ENCODE assay signal across 8 mouse cellular contexts in the genomic region with DNA sequence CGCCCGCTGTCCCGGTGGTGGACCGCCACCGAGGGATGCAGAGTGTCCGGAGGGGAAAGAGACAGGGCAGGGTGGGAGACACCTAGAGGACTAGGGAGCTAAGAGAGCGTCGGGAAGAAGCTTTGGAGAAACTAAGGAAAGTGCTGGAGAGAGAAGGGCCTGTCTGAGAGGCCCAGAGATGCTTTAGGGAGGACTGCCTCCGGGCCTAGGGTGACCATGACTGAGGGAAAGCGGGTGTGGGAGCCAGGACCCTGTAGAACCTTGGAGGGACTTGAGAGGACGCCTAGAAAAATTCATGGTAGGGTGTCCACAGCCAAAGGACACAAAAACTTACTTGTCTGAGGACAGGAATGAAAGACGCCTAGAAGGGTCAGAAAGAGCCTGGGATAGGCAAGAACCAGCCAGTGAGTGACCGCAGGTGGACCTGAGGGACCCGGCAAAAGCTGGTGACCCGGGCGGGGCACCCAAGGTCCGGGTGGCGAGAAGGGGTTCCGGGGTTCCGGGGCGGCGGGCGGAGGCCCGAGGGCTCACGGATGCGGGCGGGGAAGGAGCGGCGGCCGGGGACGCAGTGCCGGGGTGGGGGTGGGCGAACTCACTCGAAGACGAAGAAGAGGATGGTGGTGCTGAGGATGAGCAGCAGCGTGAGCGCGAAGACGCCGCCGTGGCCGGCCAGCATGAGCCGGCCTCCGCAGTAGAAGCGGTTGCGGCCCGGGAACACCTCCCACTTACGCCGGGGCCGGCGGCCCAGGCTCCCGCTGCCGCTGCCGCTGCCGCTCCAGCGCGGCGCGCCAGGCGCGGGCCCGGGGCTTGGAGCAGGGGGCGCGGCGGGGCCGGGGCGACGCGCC. TPM values are rescaled to one million over a fixed set of nuclear protein-coding genes. Genes with fewer than 3 reads are reported as not detected.
A peak's percentile ranks its signal among the peaks of the same experiment; 100 is the strongest.
DNase-seq lines count a peak whose midpoint lies in the region; ATAC-seq and TF ChIP-seq lines count a peak whose summit lies in the region.

No protein-coding gene starts in this region.

- WGBS in cerebellum, adult 2 months: 2% methylated on average over 69 of the region's 69 CpGs
- WGBS in intestine, embryonic 14.5 days: 3% methylated on average over 52 of the region's 69 CpGs

- DNase-seq in cerebellum, adult 2 months: peak; percentile 52 to 77
- DNase-seq in cerebellum, postnatal 14 days: no peak
- no peak for DNase-seq in testis, postnatal 10 days (ENCODE audit: low spot score)
- peak; percentile 78 for DNase-seq in intestine, embryonic 14.5 days (ENCODE audit: low spot score)
- DNase-seq in thymus, postnatal 36 days: peak; percentile 68 to 70

- peak overlapping the region; percentile 88 for H3K4me2 ChIP-seq in intestine, embryonic 14.5 days (ENCODE audit: low read length)

- ATAC-seq in erythroid progenitor cell, adult 5-6 weeks (replicated peaks; ENCODE audit: low FRiP score, poor library complexity, severe bottlenecking): peak; percentile 51
- peak; percentile 59 for ATAC-seq in intestine, embryonic 14.5 days (replicated peaks; ENCODE audit: low FRiP score, low TSS enrichment, low read depth)
- 0 out of 2 replicates have a peak, but pooled peaks have one; percentile 4 for ATAC-seq in megakaryocyte-erythroid progenitor cell, adult 5-6 weeks (replicated peaks; ENCODE audit: low FRiP score, low TSS enrichment, poor library complexity, severe bottlenecking)

- peaks cover 18% of the 10 kb centered on the region for H3K4me1 ChIP-seq in cerebellum, adult 2 months (ENCODE audit: control insufficient read depth, insufficient read depth, low read length)
- peaks cover 11% of the 10 kb centered on the region for H3K4me1 ChIP-seq in testis, adult 2 months (ENCODE audit: control insufficient read depth, insufficient read depth, low read length)
- H3K4me1 ChIP-seq in intestine, embryonic 14.5 days (replicated peaks; ENCODE audit: control insufficient read depth, insufficient read depth, low read length): peaks cover 9% of the 10 kb centered on the region

- H3K36me3 ChIP-seq in testis, adult 2 months (ENCODE audit: control insufficient read depth, insufficient read depth, low read length): no peaks in the 10 kb centered on the region
- H3K36me3 ChIP-seq in intestine, embryonic 14.5 days (ENCODE audit: control insufficient read depth, insufficient read depth, low read length): no peaks in the 10 kb centered on the region

- H3K9ac ChIP-seq in intestine, embryonic 14.5 days (ENCODE audit: low read length): peak overlapping the region; percentile 88

- peak overlapping the region; percentile 55; the same call in 1 of the 2 replicates for H3K27ac ChIP-seq in cerebellum, adult 2 months (ENCODE audit: insufficient read depth, low read length)
- H3K27ac ChIP-seq in testis, adult 2 months (ENCODE audit: control insufficient read depth, insufficient read depth, low read depth, low read length): 0 out of 2 replicates have a peak overlapping the region, but pooled peaks have one; percentile 60
- peak overlapping the region; percentile 54 for H3K27ac ChIP-seq in intestine, embryonic 14.5 days (ENCODE audit: low read depth)

- no peaks in the 10 kb centered on the region for H3K9me3 ChIP-seq in intestine, embryonic 14.5 days (ENCODE audit: control insufficient read depth, low read length)

- peak overlapping the region; percentile 83 for H3K4me3 ChIP-seq in cerebellum, adult 2 months (replicated peaks; ENCODE audit: insufficient read depth, low read depth, low read length)
- peak overlapping the region; percentile 83 for H3K4me3 ChIP-seq in testis, adult 2 months (ENCODE audit: control insufficient read depth, low read depth, low read length)
- H3K4me3 ChIP-seq in intestine, embryonic 14.5 days (ENCODE audit: low read depth, low read length): peak overlapping the region; percentile 74

- no peak for TF ChIP-seq CTCF in cerebellum, adult 2 months (IDR thresholded peaks at IDR 0.05; ENCODE audit: borderline replicate concordance, insufficient read depth, low read depth, low read length)
- TF ChIP-seq CTCF in testis, adult 2 months (IDR thresholded peaks at IDR 0.05; ENCODE audit: control insufficient read depth, insufficient read depth, insufficient replicate concordance, low read depth, low read length): no peak

- no peaks in the 10 kb centered on the region for H3K27me3 ChIP-seq in cerebellum, adult 2 months (ENCODE audit: control insufficient read depth, insufficient read depth, low read length)
- H3K27me3 ChIP-seq in testis, adult 2 months (ENCODE audit: control insufficient read depth, insufficient read depth, low read length): peaks cover 5% of the 10 kb centered on the region; the same call in 1 of the 2 replicates
- H3K27me3 ChIP-seq in intestine, embryonic 14.5 days (replicated peaks; ENCODE audit: control insufficient read depth, insufficient read depth, low read length): no peaks in the 10 kb centered on the region

- TF ChIP-seq POLR2A in cerebellum, adult 2 months (IDR thresholded peaks at IDR 0.05; ENCODE audit: borderline replicate concordance, insufficient read depth, low read length): no peak
- no peak for TF ChIP-seq POLR2A in testis, adult 2 months (IDR thresholded peaks at IDR 0.05; ENCODE audit: control insufficient read depth, low read depth, low read length)

RNA-seq across cellular contexts. Expression of gene Zdhhc18, which starts 17.2 kb away (rescaled TPM):
- polyA plus RNA-seq in cerebellum, adult 2 months (2012; rRNA removed): 51.8 and 58.7 TPM in 2 replicates
- 4.2 and 4.5 TPM in 2 replicates for polyA plus RNA-seq in testis, adult 2 months (2012; rRNA removed)
- total RNA-seq in erythroid progenitor cell, adult 5-6 weeks (2015; ENCODE audit: low replicate concordance): 8.3 and 19.3 TPM in 2 replicates
- total RNA-seq in erythroid progenitor cell, adult 5-6 weeks (2017; ENCODE audit: low replicate concordance): 3.9 and 11.2 TPM in 2 replicates
- polyA plus RNA-seq in intestine, embryonic 14.5 days (2014; fragmentation: Nextera tagmentation; extraction: Ambion mirVana): 1.9 and 2.2 TPM in 2 replicates
- total RNA-seq in megakaryocyte-erythroid progenitor cell, adult 5-6 weeks (2014; fragmentation: Nextera tagmentation): 16.2 and 24.1 TPM in 2 replicates
- total RNA-seq in megakaryocyte-erythroid progenitor cell, adult 5-6 weeks (2017): 5.0 and 8.1 TPM in 2 replicates

RNA-seq across cellular contexts. Expression of gene Sfn, which starts 30.7 kb away (rescaled TPM):
- 4.2 and 4.8 TPM in 2 replicates for polyA plus RNA-seq in cerebellum, adult 2 months (2012; rRNA removed)
- polyA plus RNA-seq in testis, adult 2 months (2012; rRNA removed): 0.81 and 1.1 TPM in 2 replicates
- total RNA-seq in erythroid progenitor cell, adult 5-6 weeks (2015; ENCODE audit: low replicate concordance): 2.9 TPM in 1 of 2 replicates, not detected in the other
- 0.64 TPM in 1 of 2 replicates, not detected in the other for total RNA-seq in erythroid progenitor cell, adult 5-6 weeks (2017; ENCODE audit: low replicate concordance)
- polyA plus RNA-seq in intestine, embryonic 14.5 days (2014; fragmentation: Nextera tagmentation; extraction: Ambion mirVana): 39.2 and 42.7 TPM in 2 replicates
- total RNA-seq in megakaryocyte-erythroid progenitor cell, adult 5-6 weeks (2014; fragmentation: Nextera tagmentation): 1.7 and 2.7 TPM in 2 replicates
- total RNA-seq in megakaryocyte-erythroid progenitor cell, adult 5-6 weeks (2017): 1.3 and 2.0 TPM in 2 replicates

RNA-seq across cellular contexts. Expression of gene Pigv, which starts 39.7 kb away (rescaled TPM):
- polyA plus RNA-seq in cerebellum, adult 2 months (2012; rRNA removed): 10.8 and 11.1 TPM in 2 replicates
- polyA plus RNA-seq in testis, adult 2 months (2012; rRNA removed): 8.7 and 8.9 TPM in 2 replicates
- 1.3 and 4.0 TPM in 2 replicates for total RNA-seq in erythroid progenitor cell, adult 5-6 weeks (2015; ENCODE audit: low replicate concordance)
- total RNA-seq in erythroid progenitor cell, adult 5-6 weeks (2017; ENCODE audit: low replicate concordance): 2.7 and 3.2 TPM in 2 replicates
- polyA plus RNA-seq in intestine, embryonic 14.5 days (2014; fragmentation: Nextera tagmentation; extraction: Ambion mirVana): 13.3 and 14.4 TPM in 2 replicates
- total RNA-seq in megakaryocyte-erythroid progenitor cell, adult 5-6 weeks (2014; fragmentation: Nextera tagmentation): 7.0 and 10.1 TPM in 2 replicates
- 2.3 and 12.4 TPM in 2 replicates for total RNA-seq in megakaryocyte-erythroid progenitor cell, adult 5-6 weeks (2017)

RNA-seq across cellular contexts. Expression of gene Gpn2, which starts 48.5 kb away (rescaled TPM):
- 23.6 and 23.9 TPM in 2 replicates for polyA plus RNA-seq in cerebellum, adult 2 months (2012; rRNA removed)
- polyA plus RNA-seq in testis, adult 2 months (2012; rRNA removed): 30.9 and 37.4 TPM in 2 replicates
- 4.2 and 12.3 TPM in 2 replicates for total RNA-seq in erythroid progenitor cell, adult 5-6 weeks (2015; ENCODE audit: low replicate concordance)
- total RNA-seq in erythroid progenitor cell, adult 5-6 weeks (2017; ENCODE audit: low replicate concordance): 4.2 and 5.0 TPM in 2 replicates
- 19.8 TPM in 2 replicates for polyA plus RNA-seq in intestine, embryonic 14.5 days (2014; fragmentation: Nextera tagmentation; extraction: Ambion mirVana)
- 16.0 and 20.9 TPM in 2 replicates for total RNA-seq in megakaryocyte-erythroid progenitor cell, adult 5-6 weeks (2014; fragmentation: Nextera tagmentation)
- total RNA-seq in megakaryocyte-erythroid progenitor cell, adult 5-6 weeks (2017): 19.5 and 29.3 TPM in 2 replicates

RNA-seq across cellular contexts. Expression of gene Gpatch3, which starts 58.2 kb away (rescaled TPM):
- polyA plus RNA-seq in cerebellum, adult 2 months (2012; rRNA removed): 9.4 and 10.2 TPM in 2 replicates
- 4.9 and 5.7 TPM in 2 replicates for polyA plus RNA-seq in testis, adult 2 months (2012; rRNA removed)
- total RNA-seq in erythroid progenitor cell, adult 5-6 weeks (2015; ENCODE audit: low replicate concordance): 1.7 and 3.6 TPM in 2 replicates
- total RNA-seq in erythroid progenitor cell, adult 5-6 weeks (2017; ENCODE audit: low replicate concordance): 4.1 and 19.7 TPM in 2 replicates
- 6.9 and 7.5 TPM in 2 replicates for polyA plus RNA-seq in intestine, embryonic 14.5 days (2014; fragmentation: Nextera tagmentation; extraction: Ambion mirVana)
- total RNA-seq in megakaryocyte-erythroid progenitor cell, adult 5-6 weeks (2014; fragmentation: Nextera tagmentation): 1.2 and 6.2 TPM in 2 replicates
- 16.9 and 29.6 TPM in 2 replicates for total RNA-seq in megakaryocyte-erythroid progenitor cell, adult 5-6 weeks (2017)

Comparison
In these comparisons a context has a peak if more than half of its experiments do, and no peak if none do; other contexts are left out.
1. DNase-seq: peak in cerebellum, adult 2 months (2 of 2), intestine, embryonic 14.5 days (single experiment) and thymus, postnatal 36 days (2 of 2); none in cerebellum, postnatal 14 days (0 of 2) and testis, postnatal 10 days (single experiment).
2. ATAC-seq: peak in every context shown above with its lines; median percentile 59 in intestine, embryonic 14.5 days; 51 in erythroid progenitor cell, adult 5-6 weeks; 4 in megakaryocyte-erythroid progenitor cell, adult 5-6 weeks.
3. Peak in every context shown above with its lines, with median percentiles within 50 percentile points of each other: H3K27ac ChIP-seq and H3K4me3 ChIP-seq.